Mouse (Mus musculus) heart, embryonic 10.5 days (tissue): ENCODE results near the gene Gm4353. TPM values are rescaled to one million over a fixed set of nuclear protein-coding genes. Genes with fewer than 3 reads are reported as not detected.

Experiments
- DNase-seq: peaks from one replicate; pipeline ENCODE4 v3.0.0-alpha.2; 2017; ENCODE audit warnings: low spot score
- H3K27ac ChIP-seq: fragments of 300-500 bp; sonication (generic); 2 replicates; pipeline ENCODE4 v1.5.1; 2016; ENCODE audit warnings: mild to moderate bottlenecking
- H3K27me3 ChIP-seq: fragments of 300-500 bp; sonication (generic); 2 replicates; pipeline ENCODE4 v1.6.1; 2016; ENCODE audit warnings: mild to moderate bottlenecking; ENCODE audit not compliant: poor library complexity, insufficient read depth, severe bottlenecking
- H3K36me3 ChIP-seq: fragments of 300-500 bp; sonication (generic); 2 replicates; pipeline ENCODE4 v1.6.1; 2016; ENCODE audit warnings: mild to moderate bottlenecking, moderate library complexity
- H3K4me1 ChIP-seq: fragments of 300-500 bp; sonication (generic); 2 replicates; pipeline ENCODE4 v1.6.1; 2016; ENCODE audit warnings: mild to moderate bottlenecking
- H3K4me3 ChIP-seq: fragments of 300-500 bp; sonication (generic); 2 replicates; pipeline ENCODE4 v1.5.1; 2016; ENCODE audit warnings: mild to moderate bottlenecking, moderate library complexity
- H3K9me3 ChIP-seq: fragments of 300-500 bp; sonication (generic); 2 replicates; pipeline ENCODE4 v1.6.1; 2016; ENCODE audit warnings: mild to moderate bottlenecking, moderate library complexity
- WGBS: fragments of 180-500 bp; shearing (Covaris S2); methylation state at CpG from one replicate; pipeline ENCODE4 v1.1.7; 2016; 5-methylcytosine and 5-hydroxymethylcytosine counted together
- polyA plus RNA-seq: library from polyadenylated mRNA; unstranded; fragments of >200 nt; fragmentation: Nextera tagmentation; extraction: Ambion mirVana; gene quantifications from 2 replicates; pipeline ENCODE4 v1.2.1, GENCODE M21; 2016

Gm4353 gene
- polyA plus RNA-seq, 1 experiment from 2014 or later, result 0.55 TPM

- Histone ChIP-seq H3K27me3 (no peaks in the 10 kb centered on the region), H3K4me1 (0 out of 2 replicates have a peak, but pooled peaks cover 4% of the 10 kb centered on the region), H3K9me3 (no peaks in the 10 kb centered on the region), H3K4me3 (no peak overlapping the region), H3K27ac (no peak overlapping the region), H3K36me3 (no peaks in the 10 kb centered on the region)
- WGBS, result 73% methylated on average over 2 of the region's 2 CpGs
- DNase-seq, result no peak
These were observed 31.6 kb upstream of the Gm4353 start for GRCm38 (mm10) chr7:116115991-116116390.

- 0 out of 2 replicates have a peak, but pooled peaks cover 4% of the 10 kb centered on the region for H3K4me1 ChIP-seq
- WGBS, result 71% methylated on average over 12 of the region's 12 CpGs
- H3K9me3 ChIP-seq, result no peaks in the 10 kb centered on the region
- peak; percentile 56 for DNase-seq
- H3K27ac ChIP-seq, result no peak overlapping the region
- H3K27me3 ChIP-seq, result no peaks in the 10 kb centered on the region
- H3K4me3 ChIP-seq, result no peak overlapping the region
- no peaks in the 10 kb centered on the region for H3K36me3 ChIP-seq
These were observed 30.9 kb upstream of the Gm4353 start for GRCm38 (mm10) chr7:116115216-116115930.

- peak; percentile 46 for DNase-seq
- WGBS, result 82% methylated on average over 6 of the region's 6 CpGs
These were observed 27.1 kb upstream of the Gm4353 start for GRCm38 (mm10) chr7:116111546-116111945.

GRCm38 (mm10) chr7:116110661-116111060 lies 26.2 kb upstream of the Gm4353 start:
- Histone ChIP-seq H3K4me1 (no peaks in the 10 kb centered on the region), H3K27ac (no peak overlapping the region), H3K4me3 (no peak overlapping the region), H3K9me3 (no peaks in the 10 kb centered on the region), H3K36me3 (peaks cover 13% of the 10 kb centered on the region), H3K27me3 (no peaks in the 10 kb centered on the region)
- 73% methylated on average over 3 of the region's 3 CpGs for WGBS
- DNase-seq, result no peak

More at GRCm38 (mm10) chr7:116111546-116111945, 27.1 kb upstream of the Gm4353 start:
- no peaks in the 10 kb centered on the region for H3K4me1 ChIP-seq
- no peaks in the 10 kb centered on the region for H3K9me3 ChIP-seq
- H3K27me3 ChIP-seq, result no peaks in the 10 kb centered on the region
- H3K27ac ChIP-seq, result no peak overlapping the region
- peaks cover 4% of the 10 kb centered on the region; the same call in 1 of the 2 replicates for H3K36me3 ChIP-seq
- no peak overlapping the region for H3K4me3 ChIP-seq

- Histone ChIP-seq H3K4me1 (peaks cover 17% of the 10 kb centered on the region), H3K27me3 (no peaks in the 10 kb centered on the region), H3K27ac (no peak overlapping the region), H3K9me3 (no peaks in the 10 kb centered on the region), H3K4me3 (no peak overlapping the region), H3K36me3 (peaks cover 58% of the 10 kb centered on the region)
- 97% methylated on average over 9 of the region's 9 CpGs for WGBS
- DNase-seq, result no peak
These were observed 18.7 kb upstream of the Gm4353 start for GRCm38 (mm10) chr7:116103091-116103490.

GRCm38 (mm10) chr7:116099952-116100528 lies 15.6 kb upstream of the Gm4353 start:
- Histone ChIP-seq H3K27me3 (no peaks in the 10 kb centered on the region), H3K9me3 (no peaks in the 10 kb centered on the region), H3K27ac (no peak overlapping the region), H3K4me3 (no peak overlapping the region), H3K36me3 (peaks cover 40% of the 10 kb centered on the region), H3K4me1 (peaks cover 18% of the 10 kb centered on the region)
- peak; percentile 83 for DNase-seq
- WGBS, result 39% methylated on average over 7 of the region's 7 CpGs

GRCm38 (mm10) chr7:116093466-116093850 lies 9.0 kb upstream of the Gm4353 start:
- Histone ChIP-seq H3K36me3 (no peaks in the 10 kb centered on the region), H3K4me3 (peak overlapping the region; percentile 77), H3K9me3 (no peaks in the 10 kb centered on the region), H3K27ac (peak overlapping the region; percentile 96), H3K4me1 (peaks cover 16% of the 10 kb centered on the region), H3K27me3 (no peaks in the 10 kb centered on the region)
- no peak for DNase-seq
- under 1% methylated on average over 19 of the region's 19 CpGs for WGBS

- Histone ChIP-seq H3K36me3 (no peaks in the 10 kb centered on the region), H3K4me1 (peaks cover 16% of the 10 kb centered on the region), H3K9me3 (no peaks in the 10 kb centered on the region), H3K4me3 (peak overlapping the region; percentile 77), H3K27me3 (no peaks in the 10 kb centered on the region), H3K27ac (peak overlapping the region; percentile 96)
- DNase-seq, result peak; percentile 98
- under 1% methylated on average over 38 of the region's 38 CpGs for WGBS
These were observed 8.5 kb upstream of the Gm4353 start for GRCm38 (mm10) chr7:116092710-116093465.

GRCm38 (mm10) chr7:116060739-116061138 lies 23.7 kb downstream of the Gm4353 start:
- no peaks in the 10 kb centered on the region for H3K9me3 ChIP-seq
- no peak for DNase-seq
- H3K27ac ChIP-seq, result no peak overlapping the region
- no peak overlapping the region for H3K4me3 ChIP-seq
- WGBS, result 39% methylated on average over 1 of the region's 1 CpGs
- H3K36me3 ChIP-seq, result no peaks in the 10 kb centered on the region
- H3K27me3 ChIP-seq, result no peaks in the 10 kb centered on the region
- no peaks in the 10 kb centered on the region for H3K4me1 ChIP-seq

GRCm38 (mm10) chr7:116040470-116041019 lies 43.9 kb downstream of the Gm4353 start:
- Histone ChIP-seq H3K9me3 (no peaks in the 10 kb centered on the region), H3K27ac (no peak overlapping the region), H3K4me3 (peak overlapping the region; percentile 72), H3K36me3 (no peaks in the 10 kb centered on the region), H3K27me3 (peaks cover 53% of the 10 kb centered on the region), H3K4me1 (peaks cover 28% of the 10 kb centered on the region)
- WGBS, result 17% methylated on average over 15 of the region's 15 CpGs
- DNase-seq, result no peak

GRCm38 (mm10) chr7:116039538-116040466 lies 44.6 kb downstream of the Gm4353 start:
- Histone ChIP-seq H3K4me3 (peak overlapping the region; percentile 72), H3K27ac (peak overlapping the region; percentile 78), H3K27me3 (peaks cover 61% of the 10 kb centered on the region), H3K4me1 (peaks cover 30% of the 10 kb centered on the region), H3K9me3 (no peaks in the 10 kb centered on the region), H3K36me3 (no peaks in the 10 kb centered on the region)
- under 1% methylated on average over 48 of the region's 48 CpGs for WGBS
- peak; percentile 90 for DNase-seq

- Histone ChIP-seq H3K4me3 (peak within 1 kb of the TSS; percentile 72), H3K4me1 (peaks cover 36% of the 10 kb centered on the region), H3K27me3 (peaks cover 67% of the 10 kb centered on the region), H3K36me3 (no peaks in the 10 kb centered on the region), H3K9me3 (no peaks in the 10 kb centered on the region), H3K27ac (peak within 1 kb of the TSS; percentile 78)
- DNase-seq, result no peak
- under 1% methylated on average over 11 of the region's 11 CpGs for WGBS
These were observed 45.3 kb downstream of the Gm4353 start, which contains the start of gene 1110004F10Rik for GRCm38 (mm10) chr7:116039196-116039537. Gene 1110004F10Rik, plus strand, starts transcription at chr7:116039397.
